Mouse (Mus musculus) adrenal gland, postnatal 0 days (tissue): ENCODE measurements around the gene Prl3c1. TPM values are rescaled to one million over a fixed set of nuclear protein-coding genes. Genes with fewer than 3 reads are reported as not detected.

Source experiments
- polyA plus RNA-seq: library from polyadenylated mRNA; unstranded; fragments of >200 nt; fragmentation: Nextera tagmentation; extraction: Ambion mirVana; gene quantifications from 2 replicates; pipeline ENCODE4 v1.2.1, GENCODE M21; 2015

Prl3c1 gene
- not detected in 2 replicates for polyA plus RNA-seq

DNA sequence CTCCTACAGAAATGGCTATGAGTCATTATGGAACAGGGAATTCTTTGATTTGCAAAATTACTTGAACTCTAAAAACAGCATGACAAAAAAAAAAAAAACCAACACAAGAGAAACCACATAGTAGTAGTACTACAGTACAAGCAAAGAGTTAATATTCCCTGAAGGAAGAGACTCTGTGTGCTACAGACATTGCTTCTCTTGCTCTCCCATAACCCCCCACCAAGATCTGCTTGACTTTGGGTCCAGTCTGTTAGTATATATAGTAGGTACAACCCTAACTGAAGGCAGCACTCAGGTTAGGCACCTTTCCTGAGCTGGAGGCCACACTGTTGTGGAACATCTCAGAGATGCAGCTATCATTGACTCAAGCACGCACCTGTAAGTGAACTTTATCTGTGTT lies at the start of gene Prl3c1:
TSS of gene Prl3c1 (plus strand) at position 301 of the 400 bp plus-strand sequence.

GRCm38 (mm10) chr13:27156490-27156889 lies 40.0 kb upstream of the Prl3c1 start, which contains the start of gene Prl3d3:
Gene Prl3d3, plus strand, starts transcription at chr13:27156790.

DNA sequence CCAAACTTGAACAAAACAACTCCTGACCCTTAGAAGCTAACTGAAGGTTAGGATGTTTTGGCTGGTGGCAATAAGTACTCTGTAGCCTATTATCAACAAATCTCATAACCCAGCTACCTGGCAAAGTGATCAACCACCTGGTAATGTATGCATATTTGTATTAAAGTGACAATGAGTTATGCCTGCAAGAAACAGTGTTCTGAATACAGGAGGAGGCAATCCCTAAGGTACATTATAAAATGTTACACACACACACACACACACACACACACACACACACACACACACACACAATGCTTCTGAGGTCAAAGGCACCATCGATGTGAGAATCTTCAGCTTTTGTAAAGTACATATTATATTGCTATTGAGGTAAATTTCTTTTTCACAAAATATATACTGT lies 45.1 kb downstream of the Prl3c1 start, which contains the start of gene Prl3b1:
TSS of gene Prl3b1 (plus strand) at position 301 of the 400 bp plus-strand sequence.

Other genes starting within 250 kb of the Prl3c1 start
- gene Prl, start 139.1 kb upstream of the Prl3c1 start, polyA plus RNA-seq, result not detected in 2 replicates
- not detected in 2 replicates for gene Prl3d1, start 102.5 kb upstream of the Prl3c1 start, polyA plus RNA-seq
- not detected in 2 replicates for gene Prl3d2, start 75.0 kb upstream of the Prl3c1 start, polyA plus RNA-seq
- gene Prl3d3, start 39.9 kb upstream of the Prl3c1 start, polyA plus RNA-seq, result not detected in 2 replicates
- not detected in 2 replicates for gene Prl3b1, start 45.2 kb downstream of the Prl3c1 start, polyA plus RNA-seq
- gene Prl3a1, start 62.8 kb downstream of the Prl3c1 start, polyA plus RNA-seq, result not detected in 2 replicates
- gene Prl6a1, start 116.0 kb downstream of the Prl3c1 start, polyA plus RNA-seq, result not detected in 2 replicates
- gene Prl8a2, start 149.0 kb downstream of the Prl3c1 start, polyA plus RNA-seq, result 5.4 and 7.9 TPM in 2 replicates
- not detected in 2 replicates for gene Prl2b1, start 194.2 kb downstream of the Prl3c1 start, polyA plus RNA-seq
- not detected in 2 replicates for gene Prl8a6, start 242.0 kb downstream of the Prl3c1 start, polyA plus RNA-seq